ENCODE assay signal across 8 mouse cellular contexts in the genomic region with DNA sequence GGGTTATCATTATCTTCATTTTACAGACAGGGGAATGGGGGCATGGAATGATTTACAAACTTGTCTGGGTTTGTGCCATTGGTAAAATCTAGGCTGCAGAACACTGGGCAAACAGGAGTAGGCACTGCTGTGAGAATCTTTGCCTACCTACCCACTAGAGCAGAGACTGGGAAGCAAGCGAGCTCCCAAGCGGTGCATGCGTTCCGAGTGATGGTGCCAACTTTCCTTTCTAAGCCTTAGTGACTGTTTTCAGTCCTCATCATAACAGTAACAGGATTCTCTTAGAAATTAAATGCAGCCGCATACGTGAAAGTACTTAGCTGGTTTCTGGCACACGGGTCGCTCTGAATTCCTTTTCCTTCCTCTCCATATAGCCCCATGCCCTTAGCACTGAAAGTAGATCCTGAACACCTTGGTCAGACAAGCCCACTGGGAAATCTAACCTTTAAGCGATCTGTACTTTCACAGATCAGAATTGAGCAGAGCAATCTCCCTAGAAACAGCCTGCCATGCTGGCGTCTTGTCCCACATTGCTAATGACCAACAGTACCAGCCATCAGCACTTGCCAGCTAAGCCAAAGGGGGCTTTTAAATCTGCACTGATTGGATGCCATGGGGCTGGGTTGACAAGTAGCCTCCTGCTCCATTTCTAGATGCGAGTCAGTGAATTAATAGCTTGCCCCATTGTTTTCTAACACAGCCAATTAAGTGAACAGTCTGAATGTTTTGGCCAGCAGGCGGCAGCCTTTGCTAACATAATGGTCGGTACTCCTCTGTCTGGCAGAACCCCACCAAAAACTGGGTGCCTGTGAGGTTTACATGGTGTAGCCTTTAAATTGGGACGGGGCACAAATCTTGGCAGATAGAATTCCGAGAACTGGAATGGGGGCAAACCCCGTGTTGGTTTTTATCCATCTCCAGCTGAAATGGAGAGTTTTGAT. TPM values are rescaled to one million over a fixed set of nuclear protein-coding genes. Genes with fewer than 3 reads are reported as not detected.
DNase-seq lines count a peak whose midpoint lies in the region; TF ChIP-seq lines count a peak whose summit lies in the region.

No protein-coding gene starts in this region.

- H3K27ac ChIP-seq in left cerebral cortex, adult 2 months: peak overlapping the region; percentile 47

- H3K4me3 ChIP-seq in left cerebral cortex, adult 2 months: peak overlapping the region; percentile 39

- TF ChIP-seq CTCF in left cerebral cortex, adult 2 months (IDR thresholded peaks at IDR 0.05): peak; percentile 84

- intact Hi-C loops in left cerebral cortex, adult 2 months (cut with DNase I): loop anchor here (1.0 to 10.0 kb wide), 6 partner anchors 346 to 686 kb away; a partner anchor contains a TSS

- DNase-seq in T-cell, adult 2 months (ENCODE audit: low spot score): peak; percentile 67
- peak; percentile 87 to 92 for DNase-seq in cerebellum, postnatal 4 days (ENCODE audit: low spot score in 2 of 2)
- peak; percentile 93 for DNase-seq in gastrocnemius, postnatal 10 days
- peak; percentile 83 for DNase-seq in hindlimb bud, embryonic 11.5 days (ENCODE audit: extremely low spot score, low read depth, low spot score)
- peak; percentile 87 to 91 for DNase-seq in left cerebral cortex, adult 2 months (ENCODE audit: extremely low spot score in 1 of 2, low spot score in 2 of 2)
- peak; percentile 87 for DNase-seq in mesoderm, embryonic 11.5 days (ENCODE audit: low read depth, low spot score)
- peak; percentile 88 for DNase-seq in right cerebral cortex, postnatal 25 days
- DNase-seq in urinary bladder, postnatal 25 days (ENCODE audit: low spot score): peak; percentile 85

RNA-seq across cellular contexts. Expression of a gene that starts 21.7 kb away (rescaled TPM):
- total RNA-seq in gastrocnemius, postnatal 10 days (2021): 1 to 10 TPM; 6.0 to 6.9 TPM
- 10 to 100 TPM; 28.6 to 30.3 TPM for total RNA-seq in left cerebral cortex, adult 2 months (2021)

RNA-seq across cellular contexts. Expression of a gene that starts 22.5 kb away (rescaled TPM):
- 1 to 10 TPM; 8.2 to 9.8 TPM for total RNA-seq in gastrocnemius, postnatal 10 days (2021)
- 10 to 100 TPM; 11.5 to 11.9 TPM for total RNA-seq in left cerebral cortex, adult 2 months (2021)

RNA-seq across cellular contexts. Expression of a gene that starts 51.2 kb away (rescaled TPM):
- total RNA-seq in gastrocnemius, postnatal 10 days (2021): 1 to 10 TPM; 2.1 to 4.5 TPM
- total RNA-seq in left cerebral cortex, adult 2 months (2021): 10 to 100 TPM; 21.3 to 21.8 TPM

Comparison
In these comparisons a context has a peak if more than half of its experiments do, and no peak if none do; other contexts are left out.
1. Peak in every context shown above with its lines: DNase-seq, H3K4me3 ChIP-seq and H3K27ac ChIP-seq.
2. RNA of a gene that starts 51.2 kb away (total RNA-seq): 21.3 to 21.8 TPM in left cerebral cortex, adult 2 months; 2.1 to 4.5 TPM in gastrocnemius, postnatal 10 days; every median in the first group is over 4 times any median in the second.